Mouse (Mus musculus): ENCODE measurements around the gene Angel1.

The Angel1 gene

DNA sequence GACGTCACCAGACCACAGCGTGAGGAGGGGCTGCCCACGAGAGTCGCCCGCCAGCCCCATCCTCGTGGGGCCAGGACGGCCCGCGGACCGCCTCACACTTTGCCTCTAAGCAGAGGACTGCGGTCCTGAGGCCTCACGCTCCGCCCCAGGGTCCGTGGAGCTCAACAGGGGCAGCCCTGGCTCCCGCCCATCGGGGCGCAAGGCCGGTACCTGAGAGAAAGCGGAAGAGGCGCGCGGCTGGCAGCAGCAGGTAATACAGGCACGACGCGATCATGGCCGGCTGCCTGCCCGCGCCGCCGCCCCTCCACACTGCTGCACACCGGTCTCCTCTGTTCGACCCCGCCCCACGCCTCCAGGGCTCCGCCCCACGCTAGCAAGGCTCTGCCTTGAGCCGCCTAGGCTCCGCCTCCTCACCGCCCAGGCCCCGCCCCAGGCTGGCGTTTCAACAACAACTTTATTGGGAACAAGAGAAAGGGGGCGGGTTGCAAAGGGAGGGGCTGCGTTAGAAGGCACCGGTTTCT lies at the start of gene Angel1:
Angel1 (minus strand) TSS at position 341 of the 521 bp plus-strand sequence.
- DNase-seq (ENCODE audit: low read depth in 1 of 2, low spot score in 2 of 2), result peak; percentile 69 to 92

DNA sequence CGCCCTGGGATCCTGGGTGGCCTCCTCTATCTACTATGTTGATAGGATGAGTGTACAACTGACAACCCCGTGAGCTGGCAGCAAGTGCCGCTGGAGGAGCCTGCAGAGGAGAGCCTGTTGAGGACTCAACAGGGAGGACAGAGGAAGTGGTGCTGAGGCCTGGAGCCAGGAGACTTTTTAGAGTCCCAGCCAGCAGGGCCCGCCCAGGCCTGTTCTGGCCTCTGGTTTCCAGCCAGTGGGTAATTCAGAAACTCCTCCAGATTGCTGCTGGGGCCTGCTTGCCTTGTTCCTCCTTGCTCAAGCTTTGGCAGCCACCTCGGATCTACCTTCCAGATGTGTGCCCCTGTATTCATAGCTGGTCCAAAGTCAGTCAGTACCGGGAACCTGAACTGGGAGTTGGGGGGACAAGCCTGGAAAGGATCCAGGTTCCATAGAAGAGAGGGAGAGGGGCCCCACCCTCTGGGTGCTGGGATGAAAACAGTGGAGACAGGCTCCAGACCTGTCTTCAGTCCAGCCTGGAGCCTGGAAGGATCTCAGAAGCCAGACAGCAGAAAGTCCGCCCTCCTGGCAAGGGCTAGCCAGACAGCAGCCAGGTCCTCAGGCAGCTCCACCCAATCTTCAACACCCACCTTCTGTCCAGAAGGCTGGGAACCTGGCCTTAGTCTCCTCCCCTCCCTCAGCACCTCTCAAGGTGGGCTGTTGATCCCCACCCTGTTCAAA lies 49.5 kb upstream of the Angel1 start:
- no peak for DNase-seq (ENCODE audit: low read depth in 1 of 2, low spot score in 2 of 2)

DNA sequence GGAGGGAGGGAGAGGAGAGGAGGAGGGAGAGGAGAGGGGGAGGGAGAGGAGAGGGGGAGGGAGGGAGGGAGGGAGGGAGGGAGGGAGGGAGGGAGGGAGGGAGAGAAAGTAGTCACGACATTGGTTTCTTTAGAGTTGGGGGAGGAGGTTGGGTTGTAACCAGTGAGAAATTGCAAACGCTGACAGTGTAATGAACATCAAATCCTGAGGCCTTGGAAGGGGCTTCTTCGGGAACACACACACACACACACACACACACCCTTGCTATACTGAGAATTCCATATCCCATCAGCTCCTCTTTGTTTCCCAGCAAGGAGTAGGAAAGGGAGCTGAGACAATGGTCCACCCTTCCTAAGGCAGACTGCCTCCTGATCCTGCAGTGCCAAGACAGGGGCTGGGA lies 46.3 kb upstream of the Angel1 start:
- no peak for DNase-seq (ENCODE audit: low read depth in 1 of 2, low spot score in 2 of 2)

DNA sequence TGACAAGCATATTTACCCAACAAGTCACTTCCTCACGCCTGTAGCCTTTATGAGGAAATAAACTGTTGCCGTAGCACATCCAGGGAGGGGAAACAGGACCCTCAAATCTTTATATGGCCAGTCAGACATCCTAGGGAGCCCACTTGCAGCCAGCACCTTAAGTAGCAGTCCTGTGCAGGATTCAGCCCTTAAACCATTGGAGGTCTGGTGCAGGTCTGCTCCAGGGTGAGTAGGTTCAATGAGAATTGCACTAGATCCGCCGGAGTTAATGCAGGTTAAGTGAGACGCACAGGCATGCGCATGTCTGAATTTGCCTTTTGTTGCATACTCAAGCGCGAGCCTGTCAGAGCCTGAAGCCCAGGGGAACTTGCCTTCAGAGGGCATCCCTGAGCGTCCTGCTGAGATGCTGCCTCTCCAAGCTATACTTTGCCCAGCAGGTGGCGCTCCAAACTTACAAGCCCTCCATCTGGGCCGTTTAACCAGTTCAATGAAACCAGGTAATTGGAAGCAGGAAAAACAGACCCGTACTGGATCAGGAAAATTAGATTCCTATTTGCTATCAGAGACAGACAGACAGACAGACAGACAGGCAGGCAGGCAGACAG lies 45.7 kb upstream of the Angel1 start:
- peak; percentile 52 to 68 for DNase-seq (ENCODE audit: low read depth in 1 of 2, low spot score in 2 of 2)

DNA sequence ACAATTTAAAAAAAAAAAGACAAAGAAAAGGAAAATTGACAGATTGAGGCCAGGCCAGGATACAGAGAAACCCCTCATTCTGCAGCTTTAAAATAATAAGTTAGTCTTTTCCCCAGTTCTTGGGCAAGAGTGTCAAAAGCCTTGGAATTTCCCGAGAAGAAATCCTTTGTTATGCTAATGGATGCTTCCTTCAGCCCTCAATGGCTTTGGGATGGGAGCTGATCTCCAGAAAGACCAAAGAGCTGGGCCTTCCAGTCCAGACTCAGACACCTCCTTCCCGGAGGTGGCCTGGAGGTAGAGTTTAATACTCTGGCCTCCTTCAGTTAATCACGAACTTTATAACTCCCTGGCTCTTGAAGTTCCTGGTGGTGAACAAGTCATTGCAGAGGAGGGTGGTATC lies 44.7 kb upstream of the Angel1 start:
- DNase-seq (ENCODE audit: low read depth in 1 of 2, low spot score in 2 of 2), result no peak

DNA sequence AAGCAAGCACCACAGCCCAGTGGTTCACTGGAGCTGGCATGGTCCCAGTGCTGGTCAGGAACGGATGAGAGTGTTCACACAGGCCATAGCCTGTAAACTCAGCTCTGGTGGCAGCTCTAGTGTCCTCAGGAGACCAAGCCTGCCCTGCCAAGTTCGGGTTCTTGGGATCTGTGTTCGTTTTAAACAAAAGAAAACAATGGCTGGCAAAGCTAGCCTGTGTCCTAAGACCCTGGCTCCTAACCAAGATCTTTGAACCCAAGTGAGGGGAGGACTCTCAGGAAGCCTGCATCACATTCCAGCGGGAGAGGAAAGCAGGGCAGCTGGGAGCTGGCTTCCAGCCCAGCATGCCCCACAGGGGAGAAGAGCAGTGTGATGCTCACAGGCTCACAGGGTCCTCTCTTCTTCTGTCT lies 44.0 kb upstream of the Angel1 start:
- DNase-seq (ENCODE audit: low read depth in 1 of 2, low spot score in 2 of 2), result no peak

DNA sequence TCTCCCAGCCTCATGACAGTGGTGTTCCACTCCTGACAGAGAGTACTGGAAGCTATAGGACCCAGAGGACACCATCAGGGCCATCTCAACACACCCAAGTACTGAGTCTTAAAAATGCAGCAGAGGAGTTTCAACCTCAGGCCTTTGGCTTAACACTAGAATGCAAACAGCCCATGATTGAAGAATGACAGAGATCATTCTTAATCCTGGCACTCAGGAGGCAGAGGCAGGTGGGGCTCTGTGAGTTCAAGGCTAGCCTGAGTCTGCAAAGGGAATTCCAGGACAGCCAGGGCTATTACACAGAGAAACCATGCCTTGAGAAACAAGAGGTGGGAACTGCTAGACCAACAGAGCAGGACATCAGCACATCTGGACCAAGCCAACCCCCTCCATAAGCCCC lies 43.6 kb upstream of the Angel1 start:
- no peak for DNase-seq (ENCODE audit: low read depth in 1 of 2, low spot score in 2 of 2)

DNA sequence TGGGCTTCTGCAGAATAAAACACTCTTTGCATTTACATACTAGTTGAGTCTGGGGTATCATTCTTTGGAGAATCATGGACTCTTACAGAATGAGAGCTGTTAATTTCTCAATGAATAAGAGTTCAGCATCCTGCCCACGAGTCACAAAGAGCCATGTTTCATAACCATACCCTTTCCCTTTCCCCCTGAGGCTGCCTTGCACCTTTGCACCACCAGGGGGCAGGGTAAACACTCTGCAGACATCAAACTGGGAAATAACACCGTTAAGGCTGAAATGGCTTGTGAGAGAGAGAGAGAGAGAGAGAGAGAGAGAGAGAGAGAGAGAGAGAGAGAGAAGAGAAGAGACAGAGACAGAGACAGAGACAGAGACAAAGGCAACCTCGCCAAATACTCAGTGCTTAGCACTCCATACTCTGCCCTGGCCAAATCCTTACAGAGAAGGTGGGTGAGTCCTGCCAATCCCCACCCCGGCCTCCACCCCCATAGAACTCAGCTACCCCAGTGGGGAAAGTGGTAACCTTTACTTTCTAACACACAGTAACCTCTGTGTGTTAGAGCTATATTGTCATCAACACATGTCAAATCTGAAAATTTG lies 42.8 kb upstream of the Angel1 start:
- peak; percentile 30 to 67 for DNase-seq (ENCODE audit: low read depth in 1 of 2, low spot score in 2 of 2)

DNA sequence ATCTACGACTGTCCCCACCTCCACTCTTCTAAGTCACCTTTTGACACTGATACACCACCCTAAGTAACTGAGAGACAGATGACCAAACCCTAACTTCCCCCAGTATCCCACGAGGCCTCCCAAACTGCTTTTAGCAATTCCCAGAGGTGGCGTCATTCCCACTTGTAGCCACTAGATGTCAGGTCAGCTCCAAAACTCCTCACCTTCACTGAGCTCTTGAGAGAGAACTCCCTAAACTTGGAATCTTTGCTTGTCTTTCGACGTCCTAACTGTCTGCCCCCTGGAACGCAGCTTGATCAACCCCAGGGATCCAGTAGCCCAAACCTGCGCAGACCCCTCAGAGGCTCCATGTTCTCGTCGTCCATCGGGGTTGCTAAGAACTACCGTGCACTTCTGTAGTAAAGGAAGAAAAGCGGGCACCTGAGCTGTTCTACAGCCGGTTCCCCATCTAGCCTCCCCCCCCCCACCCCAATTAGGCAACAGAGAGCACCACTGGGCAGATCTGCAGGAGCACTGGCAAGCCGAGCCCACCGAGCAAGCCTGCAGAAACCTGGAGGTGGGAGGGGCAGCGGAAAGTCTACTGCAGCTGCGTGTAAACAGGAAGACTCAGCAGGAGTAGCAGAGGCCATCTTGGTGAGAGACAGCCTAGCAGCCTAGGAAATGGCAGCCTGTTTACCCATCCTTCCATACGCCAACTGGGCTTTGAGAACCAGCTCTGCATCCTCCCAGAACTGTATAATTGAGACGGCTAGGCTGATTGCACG lies 41.8 kb upstream of the Angel1 start:
- no peak for DNase-seq (ENCODE audit: low read depth in 1 of 2, low spot score in 2 of 2)

DNA sequence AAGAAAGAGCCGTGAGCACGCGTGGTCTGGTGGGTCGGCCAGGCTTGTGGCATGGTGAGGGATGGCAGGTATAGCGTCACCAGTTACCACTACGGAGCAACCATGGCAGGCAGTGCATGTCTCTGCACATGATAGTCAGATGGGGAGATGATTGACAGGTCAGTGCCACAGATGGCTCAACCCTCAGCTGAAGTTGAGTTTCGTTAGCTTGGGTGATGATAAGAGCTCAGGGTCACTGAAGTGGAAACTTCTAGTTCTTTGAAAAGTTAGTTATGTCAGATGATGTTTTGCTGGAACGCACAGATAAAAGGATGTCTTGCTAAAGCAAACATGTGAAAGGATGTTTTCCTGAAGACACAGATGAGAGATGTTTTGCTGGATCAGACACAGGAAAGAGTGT lies 40.2 kb upstream of the Angel1 start:
- no peak for DNase-seq (ENCODE audit: low read depth in 1 of 2, low spot score in 2 of 2)

DNA sequence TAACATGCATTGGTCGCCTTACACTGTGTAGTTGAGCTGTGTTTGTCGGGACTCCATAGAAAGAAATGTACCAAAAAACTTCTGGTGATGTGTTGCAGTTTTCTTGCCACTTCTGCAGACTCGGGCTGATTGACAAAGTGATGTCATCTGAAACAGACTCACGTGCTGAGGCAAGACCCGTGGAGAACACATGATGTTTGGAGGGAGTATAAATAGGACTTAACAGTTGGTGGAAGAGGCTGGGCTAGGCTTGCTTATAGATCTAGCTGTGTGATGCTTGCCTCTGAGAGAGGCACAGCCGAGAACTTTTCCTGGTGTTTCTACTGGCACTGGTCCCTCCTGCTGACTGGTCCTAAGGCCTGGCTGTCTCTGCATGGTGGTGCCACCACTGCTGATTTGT lies 37.8 kb upstream of the Angel1 start:
- DNase-seq (ENCODE audit: low read depth in 1 of 2, low spot score in 2 of 2), result no peak

DNA sequence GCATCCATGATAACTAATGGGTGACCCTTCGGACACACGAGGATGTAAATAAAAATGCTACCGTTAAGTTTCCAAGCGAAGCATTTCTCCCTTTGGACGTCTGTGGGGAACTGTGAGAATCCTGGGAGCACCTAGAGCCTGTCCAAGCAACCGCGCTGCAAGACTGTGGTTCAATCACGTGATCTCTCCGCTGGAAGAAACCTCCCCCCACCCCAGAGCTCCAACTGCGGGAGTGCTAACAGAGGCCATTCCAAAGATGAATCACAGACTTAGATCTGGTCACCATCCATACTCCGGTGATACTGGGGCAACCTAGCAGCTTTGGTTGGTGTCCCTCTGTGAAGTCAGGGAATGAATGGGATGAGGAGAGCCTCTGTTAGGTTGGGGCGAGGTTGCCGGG lies 34.8 kb upstream of the Angel1 start:
- DNase-seq (ENCODE audit: low read depth in 1 of 2, low spot score in 2 of 2), result no peak

DNA sequence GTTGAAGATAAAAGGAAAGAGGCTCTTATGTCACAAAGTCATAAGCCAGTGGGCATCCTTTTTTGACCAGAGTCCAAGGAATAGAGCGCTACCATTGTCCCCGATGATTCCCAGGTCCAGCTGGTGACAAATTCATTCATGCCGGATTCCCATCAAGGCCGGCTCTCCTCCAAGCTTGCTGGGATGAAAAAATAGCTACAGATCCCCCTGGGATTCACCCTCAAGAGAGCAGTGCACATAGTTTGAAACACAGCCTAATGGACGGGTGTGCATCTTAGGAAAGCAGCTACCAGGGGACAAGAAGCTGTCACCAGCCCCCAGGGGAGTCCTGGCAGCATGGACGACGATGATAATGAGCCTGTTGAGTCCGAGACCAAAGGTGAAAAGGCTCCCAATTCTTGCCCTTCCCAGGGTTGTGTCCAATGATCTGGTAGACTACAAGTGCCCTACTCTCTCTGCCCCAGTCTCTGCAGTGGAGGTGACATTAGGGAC lies 8.1 kb upstream of the Angel1 start, which contains the start of gene Lrrc74a:
Lrrc74a (plus strand) TSS at position 51 of the 492 bp plus-strand sequence.
- no peak for DNase-seq (ENCODE audit: low read depth in 1 of 2, low spot score in 2 of 2)

DNA sequence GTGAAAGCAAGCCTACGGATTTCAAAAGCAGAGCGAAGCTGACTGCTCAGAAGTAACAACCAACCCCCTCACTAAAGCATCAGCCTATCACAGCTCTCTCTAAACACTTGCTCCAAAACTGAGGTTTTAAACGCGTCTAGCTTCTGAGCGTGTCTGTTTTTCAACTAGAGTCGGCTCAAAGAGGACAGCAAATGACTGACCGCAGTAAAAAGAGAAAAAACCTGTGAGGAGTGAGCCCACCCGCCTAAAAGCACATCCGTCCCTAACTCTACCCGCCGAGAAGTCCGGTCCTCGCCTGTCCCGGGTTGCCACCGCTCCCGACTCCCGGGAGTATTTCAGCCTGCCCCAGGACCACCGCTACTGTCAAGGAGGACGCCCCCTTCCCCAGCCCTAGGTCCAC lies 554 bp downstream of the Angel1 start:
- DNase-seq (ENCODE audit: low read depth in 1 of 2, low spot score in 2 of 2), result no peak

DNA sequence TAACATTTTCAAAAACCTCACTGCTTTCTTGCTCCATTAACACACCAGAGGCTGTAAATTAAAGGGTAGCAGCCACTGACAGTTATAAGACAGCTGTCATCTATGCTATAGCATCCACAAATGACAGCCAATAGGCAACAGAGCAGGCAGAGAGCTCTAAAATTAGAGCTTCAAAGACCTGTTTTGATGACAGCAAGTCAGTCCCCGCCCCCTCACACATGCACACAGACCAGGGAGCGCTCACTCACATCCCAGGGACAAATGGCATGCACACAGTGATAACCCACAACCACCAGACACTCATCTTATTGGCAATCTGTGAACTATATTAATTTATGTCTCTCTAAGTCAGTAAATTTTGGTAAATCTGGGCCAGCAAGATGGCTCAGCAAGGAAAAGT lies 2.0 kb downstream of the Angel1 start:
- no peak for DNase-seq (ENCODE audit: low read depth in 1 of 2, low spot score in 2 of 2)

DNA sequence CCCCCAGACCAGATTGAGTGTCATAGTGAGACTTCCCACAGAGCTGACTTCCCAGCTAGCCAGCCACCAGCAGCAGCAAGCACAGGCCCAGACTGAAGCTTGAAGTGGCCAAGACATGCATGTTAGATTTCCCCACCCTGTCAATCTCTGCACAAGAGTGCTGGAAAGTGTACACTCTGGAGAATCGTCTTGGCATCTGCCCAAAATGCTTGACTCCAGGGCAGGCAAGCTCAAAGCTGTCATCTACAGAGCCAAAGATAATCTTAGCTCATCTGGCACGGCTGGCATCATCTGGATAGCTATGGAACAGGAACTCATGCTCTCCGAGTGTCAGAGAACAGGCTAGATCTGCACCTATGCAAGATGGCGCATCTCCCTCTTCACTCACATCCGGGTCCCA lies 4.8 kb downstream of the Angel1 start:
- DNase-seq (ENCODE audit: low read depth in 1 of 2, low spot score in 2 of 2), result no peak

DNA sequence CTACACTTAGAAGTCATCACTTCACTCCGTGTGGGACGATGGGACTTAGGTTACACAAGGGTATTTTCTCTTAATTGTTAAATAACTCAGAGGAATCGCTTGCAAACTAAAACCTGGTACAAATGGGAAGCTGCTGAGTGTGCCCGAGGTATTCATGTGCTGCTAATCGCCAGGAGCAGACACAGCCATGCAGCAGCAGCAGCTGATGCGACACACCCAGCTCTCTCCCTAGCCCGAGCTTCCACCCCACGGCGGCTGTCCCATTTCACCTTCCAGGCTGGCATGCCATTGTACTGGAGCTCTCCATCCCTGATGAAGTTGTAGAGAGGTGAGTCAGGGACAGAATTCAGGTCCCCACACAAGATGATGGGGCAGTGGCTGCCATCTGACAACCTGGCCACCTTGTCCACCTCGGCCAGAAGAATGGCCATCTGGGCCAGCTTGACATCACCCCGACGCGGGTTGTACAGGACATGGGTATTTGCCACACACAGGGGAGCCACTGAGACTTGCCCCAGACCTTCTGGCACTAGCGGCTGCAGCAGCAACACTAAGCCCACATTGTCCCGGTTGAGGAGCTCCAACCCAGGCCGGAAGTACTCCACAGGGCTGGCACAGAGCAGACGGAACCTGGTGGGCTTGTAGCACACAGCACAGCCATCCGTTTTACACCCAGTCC lies 6.2 kb downstream of the Angel1 start:
- DNase-seq (ENCODE audit: low read depth in 1 of 2, low spot score in 2 of 2), result no peak

DNA sequence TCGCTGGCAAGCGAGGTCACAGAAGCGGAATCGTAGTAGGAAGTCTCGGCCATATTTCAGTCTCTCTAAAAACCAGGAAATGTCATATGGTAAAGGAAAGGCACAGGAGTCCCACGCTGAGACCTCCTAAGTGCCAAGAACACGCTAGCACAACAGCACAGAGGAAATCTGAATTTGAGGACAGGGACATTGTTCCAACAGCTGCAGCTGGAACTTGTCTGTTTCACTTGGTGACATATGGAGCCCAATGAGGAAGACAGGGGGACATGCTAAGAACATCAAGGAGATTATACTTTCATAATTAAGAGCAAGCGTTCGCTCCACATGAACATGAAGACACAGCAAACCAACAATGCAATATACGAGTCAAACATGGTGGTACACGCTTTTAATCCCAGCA lies 9.3 kb downstream of the Angel1 start:
- DNase-seq (ENCODE audit: low read depth in 1 of 2, low spot score in 2 of 2), result no peak

DNA sequence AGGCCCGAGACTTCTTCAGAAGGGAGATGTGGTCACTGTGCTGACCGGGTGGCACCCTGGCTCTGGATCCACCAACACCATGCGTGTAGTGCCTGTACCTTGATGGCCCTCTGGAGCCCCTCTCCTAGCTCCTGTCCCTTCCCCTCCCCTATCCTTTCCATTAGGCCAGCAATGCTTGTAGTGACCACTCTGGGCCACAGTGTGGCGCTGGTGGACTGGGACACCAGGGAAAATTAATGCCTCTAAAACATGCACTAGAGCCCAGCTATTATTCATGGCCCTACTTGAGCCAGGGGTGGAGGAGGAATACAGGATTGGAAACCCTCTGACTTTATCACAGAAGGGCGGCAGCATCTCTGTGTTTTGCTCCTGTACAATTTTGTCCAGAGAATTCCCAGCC lies 10.9 kb downstream of the Angel1 start:
- DNase-seq (ENCODE audit: low read depth in 1 of 2, low spot score in 2 of 2), result no peak

DNA sequence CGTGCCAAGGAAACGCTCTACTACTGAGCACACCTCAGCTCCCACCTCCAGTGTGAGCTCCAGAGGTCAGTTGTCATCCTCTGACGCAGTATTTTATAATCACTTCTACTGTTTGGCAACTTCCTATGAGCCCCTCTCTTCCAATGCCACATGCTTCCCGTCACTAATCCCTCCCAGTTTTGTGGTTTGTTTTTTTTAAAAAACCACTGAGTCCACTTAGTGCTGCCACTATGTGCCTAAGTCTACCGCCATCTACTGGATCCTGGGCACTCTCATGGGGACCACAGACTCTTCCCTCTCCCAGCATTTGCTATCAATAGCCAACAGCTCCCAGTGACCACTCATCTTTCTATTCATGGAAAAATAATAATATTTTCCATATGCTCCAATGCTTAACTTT lies 12.2 kb downstream of the Angel1 start:
- DNase-seq (ENCODE audit: low read depth in 1 of 2, low spot score in 2 of 2), result no peak

DNA sequence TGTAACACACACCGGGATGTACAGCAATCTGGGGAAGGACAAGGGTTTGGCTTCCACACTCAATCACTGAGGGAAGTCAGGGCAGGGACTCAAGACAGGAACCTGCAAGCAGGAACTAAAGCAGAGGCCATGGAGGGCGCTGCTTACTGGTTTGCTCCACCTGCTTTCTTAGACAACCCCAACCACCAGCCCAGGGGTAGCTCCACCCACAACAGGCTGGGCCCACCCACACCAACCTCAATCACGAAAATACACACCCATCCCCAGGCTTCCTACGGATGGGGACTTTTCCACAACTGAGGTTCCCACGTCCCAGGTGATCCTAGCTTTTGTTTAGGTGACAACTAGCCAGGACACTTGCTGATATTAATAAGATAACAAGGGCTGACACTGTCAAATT lies 20.4 kb downstream of the Angel1 start:
- no peak for DNase-seq (ENCODE audit: low read depth in 1 of 2, low spot score in 2 of 2)
